Mouse (Mus musculus) hindbrain, embryonic 16.5 days (tissue): ENCODE data around the gene Lrrc3b. TPM values are rescaled to one million over a fixed set of nuclear protein-coding genes. Genes with fewer than 3 reads are reported as not detected.

Source experiments
- ATAC-seq: fragments of 200-750 bp; cut with Nextera tagmentation; 2 replicates; pipeline ENCODE4 v1.8.0; 2017; ENCODE audit warnings: moderate TSS enrichment, moderate library complexity
- H3K27ac ChIP-seq: fragments of 300-500 bp; sonication (generic); 2 replicates; pipeline ENCODE4 v1.5.1; 2014; ENCODE audit warnings: low read depth, mild to moderate bottlenecking, control low read depth, low read length, moderate library complexity
- H3K27me3 ChIP-seq: fragments of 300-500 bp; sonication (generic); replicated peaks from 2 replicates; pipeline ENCODE4 v1.6.1; 2014; ENCODE audit warnings: low read length; ENCODE audit not compliant: control insufficient read depth, insufficient read depth
- H3K36me3 ChIP-seq: fragments of 300-500 bp; sonication (generic); 2 replicates; pipeline ENCODE4 v1.6.1; 2014; ENCODE audit warnings: mild to moderate bottlenecking, low read length, moderate library complexity, mixed read lengths; ENCODE audit not compliant: control insufficient read depth, insufficient read depth
- H3K4me1 ChIP-seq: fragments of 300-500 bp; sonication (generic); 2 replicates; pipeline ENCODE4 v1.6.1; 2014; ENCODE audit warnings: low read depth, low read length; ENCODE audit not compliant: control insufficient read depth, insufficient read depth
- H3K4me2 ChIP-seq: fragments of 300-500 bp; sonication (generic); 2 replicates; pipeline ENCODE4 v1.6.1; 2014; ENCODE audit warnings: mild to moderate bottlenecking, low read length, control low read depth, moderate library complexity
- H3K4me3 ChIP-seq: fragments of 300-500 bp; sonication (generic); 2 replicates; pipeline ENCODE4 v1.5.1; 2014; ENCODE audit warnings: mild to moderate bottlenecking, low read length, control low read depth, moderate library complexity
- H3K9ac ChIP-seq: fragments of 300-500 bp; sonication (generic); 2 replicates; pipeline ENCODE4 v1.6.1; 2014; ENCODE audit warnings: low read depth, mild to moderate bottlenecking, control low read depth, low read length, moderate library complexity
- H3K9me3 ChIP-seq: fragments of 300-500 bp; sonication (generic); 2 replicates; pipeline ENCODE4 v1.6.1; 2014; ENCODE audit warnings: mild to moderate bottlenecking, low read length, moderate library complexity; ENCODE audit not compliant: control insufficient read depth
- whole genome bisulfite sequencing: fragments of 180-500 bp; shearing (Covaris S2); extraction: QIAGEN DNeasy Blood & Tissue Kit; methylation state at CpG from one replicate; pipeline ENCODE4 v1.1.7; 2014; 5-methylcytosine and 5-hydroxymethylcytosine counted together
- polyA plus RNA-seq: library from polyadenylated mRNA; unstranded; fragments of >200 nt; fragmentation: Nextera tagmentation; extraction: Ambion mirVana; gene quantifications from 2 replicates; pipeline ENCODE4 v1.2.1, GENCODE M21; 2015

The Lrrc3b gene
- polyA plus RNA-seq, 1 experiment from 2014 or later = 34.5 TPM

DNA sequence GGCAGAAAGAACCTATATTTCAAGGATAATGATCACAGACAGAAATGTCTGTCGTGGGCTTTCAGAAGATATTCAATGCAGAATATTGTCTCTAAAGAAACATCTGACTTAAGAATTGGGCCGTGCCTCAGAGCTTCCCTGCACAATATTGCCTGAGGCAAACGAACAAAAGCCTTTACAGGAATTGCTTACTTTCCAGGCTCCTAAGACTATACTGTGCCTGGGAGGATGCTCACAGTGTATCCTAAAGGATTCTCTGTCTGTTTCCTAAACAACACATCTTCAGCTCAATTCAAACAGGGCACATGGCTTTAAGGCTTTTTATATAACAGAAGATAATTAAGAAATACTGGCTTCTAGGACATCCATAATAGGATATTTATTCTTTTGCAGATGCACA is 79.7 kb downstream of the Lrrc3b start:
- Histone ChIP-seq H3K27ac (no peak overlapping the region), H3K4me2 (no peak overlapping the region), H3K36me3 (no peaks in the 10 kb centered on the region), H3K4me3 (no peak overlapping the region), H3K9me3 (no peaks in the 10 kb centered on the region), H3K4me1 (no peaks in the 10 kb centered on the region), H3K27me3 (no peaks in the 10 kb centered on the region), H3K9ac (no peak overlapping the region)
- WGBS = 54% methylated on average over 3 of the region's 3 CpGs
- ATAC-seq = no peak

DNA sequence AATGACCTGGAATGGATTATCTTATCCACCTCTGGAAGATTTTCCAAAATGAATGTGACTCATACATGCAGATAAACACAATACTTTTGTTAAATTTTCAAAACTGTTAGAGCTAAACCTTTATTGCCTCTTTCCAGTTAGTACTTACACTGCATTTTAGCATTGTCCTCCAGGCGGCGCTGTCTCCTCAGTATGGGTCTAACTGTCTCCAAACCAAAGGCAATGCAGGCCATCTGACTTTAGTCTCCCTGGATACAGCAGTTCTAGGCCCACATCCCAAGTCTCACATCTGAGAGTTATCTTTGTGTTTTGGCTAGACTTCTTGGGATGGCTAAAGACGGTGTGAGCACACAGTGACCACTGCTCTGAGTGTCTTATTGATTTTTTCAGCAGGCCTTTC is 83.3 kb downstream of the Lrrc3b start:
- Histone ChIP-seq H3K4me2 (no peak overlapping the region), H3K4me1 (no peaks in the 10 kb centered on the region), H3K27me3 (no peaks in the 10 kb centered on the region), H3K36me3 (no peaks in the 10 kb centered on the region), H3K9ac (no peak overlapping the region), H3K9me3 (no peaks in the 10 kb centered on the region), H3K27ac (no peak overlapping the region), H3K4me3 (no peak overlapping the region)
- WGBS = 20% methylated on average over 3 of the region's 3 CpGs
- ATAC-seq = no peak

DNA sequence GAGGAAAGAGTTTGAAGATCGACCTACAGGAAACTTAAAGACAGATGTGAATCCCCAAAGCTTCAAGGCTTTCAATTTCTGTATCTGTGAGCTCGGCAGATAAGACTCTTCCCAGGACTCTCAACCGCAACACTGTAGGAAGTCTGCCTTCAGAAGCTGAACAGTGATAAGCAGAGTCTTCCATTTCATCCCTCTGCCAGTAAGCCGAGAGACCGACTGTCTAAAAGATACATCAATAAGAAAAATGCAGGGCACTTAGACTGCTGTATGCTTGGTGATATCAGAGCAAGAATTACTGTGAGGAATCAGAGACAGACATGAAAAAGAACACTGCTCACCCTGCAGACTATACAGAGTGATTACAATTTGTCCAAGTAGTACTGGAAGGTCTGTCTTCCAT is 84.5 kb downstream of the Lrrc3b start:
- H3K4me1 ChIP-seq = no peaks in the 10 kb centered on the region
- WGBS = 69% methylated on average over 5 of the region's 5 CpGs
- H3K9ac ChIP-seq = no peak overlapping the region
- no peaks in the 10 kb centered on the region for H3K9me3 ChIP-seq
- no peaks in the 10 kb centered on the region for H3K36me3 ChIP-seq
- ATAC-seq = no peak
- no peak overlapping the region for H3K27ac ChIP-seq
- no peak overlapping the region for H3K4me2 ChIP-seq
- H3K4me3 ChIP-seq = no peak overlapping the region
- no peaks in the 10 kb centered on the region for H3K27me3 ChIP-seq

DNA sequence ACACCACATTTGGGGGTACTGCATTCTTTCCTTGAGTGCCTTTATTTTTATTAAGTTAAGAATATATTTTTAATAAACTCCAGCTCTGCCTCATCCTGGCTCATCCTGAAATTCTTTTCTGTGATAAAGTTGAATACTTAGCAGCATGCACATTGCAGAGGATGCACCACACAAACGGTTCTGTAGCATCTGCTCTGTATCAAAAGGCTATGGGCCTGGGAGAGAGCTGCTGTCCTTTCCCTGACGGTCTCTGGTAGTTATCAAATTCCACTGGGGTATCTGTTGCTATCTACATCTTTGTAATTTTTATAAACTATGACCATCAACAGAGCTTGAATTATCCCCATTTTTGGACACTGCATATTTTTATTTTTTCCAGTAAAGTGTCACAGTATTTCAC is 105.7 kb downstream of the Lrrc3b start:
- H3K36me3 ChIP-seq = no peaks in the 10 kb centered on the region
- no peaks in the 10 kb centered on the region for H3K9me3 ChIP-seq
- no peak overlapping the region for H3K9ac ChIP-seq
- no peak overlapping the region for H3K4me3 ChIP-seq
- H3K4me2 ChIP-seq = no peak overlapping the region
- 76% methylated on average over 2 of the region's 2 CpGs for WGBS
- no peaks in the 10 kb centered on the region for H3K27me3 ChIP-seq
- H3K4me1 ChIP-seq = no peaks in the 10 kb centered on the region
- no peak for ATAC-seq
- no peak overlapping the region for H3K27ac ChIP-seq

DNA sequence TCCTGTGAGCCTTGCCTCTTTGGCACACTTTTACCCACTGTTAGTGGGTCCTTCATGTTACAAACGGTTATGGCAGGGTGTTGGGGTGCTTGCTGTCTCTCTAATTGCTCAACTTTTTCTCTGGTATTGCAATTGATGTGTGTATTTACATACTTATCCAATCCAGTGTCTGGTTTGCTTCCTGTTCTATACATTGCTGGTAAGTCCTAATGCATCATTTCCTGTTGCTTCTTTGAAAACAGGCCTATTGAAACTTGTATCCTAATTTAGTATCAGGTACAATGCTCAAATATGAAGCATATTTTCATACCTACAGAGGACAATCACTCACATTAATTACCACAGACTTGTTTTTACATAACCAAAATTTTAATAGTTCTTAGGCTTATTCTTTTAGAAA is 107.4 kb downstream of the Lrrc3b start:
- ATAC-seq = no peak
- no peaks in the 10 kb centered on the region for H3K9me3 ChIP-seq
- no peaks in the 10 kb centered on the region for H3K4me1 ChIP-seq
- no peak overlapping the region for H3K4me2 ChIP-seq
- H3K4me3 ChIP-seq = no peak overlapping the region
- H3K27ac ChIP-seq = no peak overlapping the region
- WGBS = 49% methylated on average over 1 of the region's 1 CpGs
- H3K27me3 ChIP-seq = no peaks in the 10 kb centered on the region
- H3K9ac ChIP-seq = no peak overlapping the region
- H3K36me3 ChIP-seq = no peaks in the 10 kb centered on the region

DNA sequence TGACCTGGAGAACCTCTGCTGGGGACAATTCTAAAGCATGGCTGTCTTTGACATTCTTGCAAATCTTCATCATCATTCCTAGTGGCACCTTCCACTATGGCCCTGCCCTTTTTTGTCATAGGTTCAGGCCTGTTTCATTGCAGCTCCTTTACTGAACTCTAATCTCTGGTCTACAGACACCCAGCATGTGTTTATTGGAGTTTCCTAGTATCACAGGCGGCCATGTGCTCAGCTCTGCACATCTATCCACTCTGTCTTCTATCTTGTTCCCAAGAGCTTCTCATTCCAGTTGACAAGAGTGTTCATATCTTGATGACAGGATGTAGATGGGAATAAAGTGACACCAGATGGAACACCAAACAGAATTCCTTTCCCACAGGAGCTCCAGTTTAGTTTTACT is 108.6 kb downstream of the Lrrc3b start:
- Histone ChIP-seq H3K9me3 (no peaks in the 10 kb centered on the region), H3K4me2 (no peak overlapping the region), H3K36me3 (no peaks in the 10 kb centered on the region), H3K4me1 (no peaks in the 10 kb centered on the region), H3K9ac (no peak overlapping the region), H3K27me3 (no peaks in the 10 kb centered on the region), H3K27ac (no peak overlapping the region), H3K4me3 (no peak overlapping the region)
- 86% methylated on average over 1 of the region's 1 CpGs for WGBS
- ATAC-seq = no peak

DNA sequence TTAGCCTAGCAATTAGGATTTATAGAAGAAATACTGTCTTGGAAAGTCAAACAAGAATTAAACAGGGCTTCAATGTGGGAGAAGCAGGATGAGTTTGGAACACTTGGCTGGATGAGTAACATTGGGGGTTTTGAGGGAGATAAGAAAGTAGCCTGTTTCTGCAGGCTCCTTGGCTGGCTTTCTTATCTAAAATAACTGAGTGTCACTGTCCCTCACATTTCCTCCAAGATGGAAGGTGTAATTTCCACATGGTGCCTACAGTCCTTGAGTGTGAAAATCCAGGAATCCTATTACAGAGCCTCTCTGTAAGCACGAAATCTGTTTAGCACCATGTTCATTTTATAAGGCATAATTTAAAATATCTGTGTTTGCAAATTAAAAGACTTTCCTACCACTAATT is 112.9 kb downstream of the Lrrc3b start:
- Histone ChIP-seq H3K27ac (no peak overlapping the region), H3K9ac (no peak overlapping the region), H3K36me3 (no peaks in the 10 kb centered on the region), H3K27me3 (no peaks in the 10 kb centered on the region), H3K4me2 (no peak overlapping the region), H3K4me3 (no peak overlapping the region), H3K4me1 (no peaks in the 10 kb centered on the region), H3K9me3 (no peaks in the 10 kb centered on the region)
- ATAC-seq = no peak
- WGBS = 82% methylated on average over 1 of the region's 1 CpGs

DNA sequence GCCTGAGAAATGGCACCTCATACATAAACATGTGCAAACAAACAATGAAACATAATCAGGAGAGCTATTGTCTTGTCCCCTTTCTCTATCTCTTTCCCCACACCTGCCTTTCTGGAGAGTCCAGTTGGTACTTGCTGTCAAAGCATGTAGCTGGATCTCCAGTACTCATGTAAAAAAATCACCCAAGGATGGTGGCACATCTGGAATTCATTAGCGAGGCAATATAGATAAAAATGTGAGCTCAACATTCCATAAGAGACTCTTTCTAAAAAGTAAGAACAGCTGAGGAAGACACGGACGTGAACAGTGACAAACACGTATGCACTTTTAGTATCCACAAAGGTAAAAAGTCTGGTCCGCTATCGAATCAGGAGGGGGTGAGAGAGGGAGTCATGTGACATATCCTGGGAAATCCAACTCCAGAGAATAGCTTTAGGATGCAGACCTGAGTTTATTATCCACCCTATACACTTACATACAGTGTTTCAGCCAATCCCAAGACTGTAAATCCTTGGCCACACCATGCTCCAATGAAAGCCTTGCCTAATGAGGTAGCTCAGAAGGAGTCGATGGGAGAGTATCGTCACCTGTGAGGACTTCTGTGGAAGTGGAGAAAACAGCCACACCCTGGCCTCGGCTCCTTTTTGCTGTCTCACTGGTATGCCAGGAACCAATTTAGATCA is 116.2 kb downstream of the Lrrc3b start:
- Histone ChIP-seq H3K36me3 (no peaks in the 10 kb centered on the region), H3K4me1 (no peaks in the 10 kb centered on the region), H3K9ac (no peak overlapping the region), H3K4me3 (no peak overlapping the region), H3K27me3 (no peaks in the 10 kb centered on the region), H3K9me3 (no peaks in the 10 kb centered on the region), H3K4me2 (no peak overlapping the region), H3K27ac (no peak overlapping the region)
- ATAC-seq = no peak
- WGBS = 88% methylated on average over 9 of the region's 9 CpGs

DNA sequence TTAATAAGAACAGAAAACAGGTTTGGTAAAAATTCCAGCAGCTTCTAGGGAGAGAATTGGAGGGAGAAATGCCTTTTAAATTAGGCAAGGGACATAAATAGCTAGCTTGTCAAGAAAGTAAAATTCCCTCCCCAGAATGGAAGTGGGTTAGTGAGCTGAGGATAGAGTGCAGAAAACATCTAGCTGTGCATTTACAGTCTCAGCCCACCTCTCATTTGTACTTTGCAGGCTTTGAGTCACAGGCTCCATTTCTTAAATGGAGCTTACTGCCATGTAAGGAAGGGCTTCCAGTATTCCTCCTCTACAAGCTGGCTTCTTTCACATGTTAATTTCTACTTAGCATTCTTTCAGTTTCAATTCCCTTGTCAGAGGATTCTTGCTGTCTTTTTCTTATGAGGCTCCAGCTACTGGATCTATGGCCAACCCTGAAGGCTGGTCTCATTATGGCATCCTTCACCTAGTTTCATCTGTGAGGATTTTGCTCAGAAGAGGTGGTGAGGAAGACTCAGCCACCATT is 119.3 kb downstream of the Lrrc3b start:
- H3K36me3 ChIP-seq = no peaks in the 10 kb centered on the region
- H3K4me1 ChIP-seq = no peaks in the 10 kb centered on the region
- H3K4me2 ChIP-seq = no peak overlapping the region
- ATAC-seq = no peak
- H3K4me3 ChIP-seq = no peak overlapping the region
- no peak overlapping the region for H3K9ac ChIP-seq
- H3K9me3 ChIP-seq = no peaks in the 10 kb centered on the region
- no peaks in the 10 kb centered on the region for H3K27me3 ChIP-seq
- H3K27ac ChIP-seq = no peak overlapping the region

DNA sequence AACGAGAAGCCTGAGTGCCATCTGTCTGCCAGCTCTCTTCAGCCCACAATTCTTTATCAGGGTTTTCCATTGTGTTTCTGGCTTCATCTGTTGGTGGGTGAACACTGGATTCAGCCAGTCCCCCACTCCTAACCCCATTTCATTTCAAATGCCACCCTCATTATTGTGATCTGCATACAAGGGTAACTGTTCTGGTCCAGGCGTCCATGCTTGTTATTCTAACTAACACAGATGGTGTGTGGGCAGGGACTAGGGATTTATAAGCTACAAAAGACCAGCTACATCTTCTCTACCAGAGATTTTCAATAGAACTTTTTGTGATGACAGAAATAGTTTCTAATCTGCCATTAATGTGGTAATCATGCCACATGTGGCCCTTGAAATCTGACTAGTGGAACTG is 130.2 kb downstream of the Lrrc3b start:
- no peak overlapping the region for H3K4me3 ChIP-seq
- WGBS = 75% methylated on average over 2 of the region's 2 CpGs
- H3K9me3 ChIP-seq = no peaks in the 10 kb centered on the region
- H3K27ac ChIP-seq = no peak overlapping the region
- no peak overlapping the region for H3K4me2 ChIP-seq
- ATAC-seq = no peak
- H3K27me3 ChIP-seq = no peaks in the 10 kb centered on the region
- no peak overlapping the region for H3K9ac ChIP-seq
- no peaks in the 10 kb centered on the region for H3K4me1 ChIP-seq
- no peaks in the 10 kb centered on the region for H3K36me3 ChIP-seq
